Mouse (Mus musculus) kidney, embryonic 16.5 days (tissue): Measurements from ENCODE around the gene Pdgfc. TPM values are rescaled to one million over a fixed set of nuclear protein-coding genes. Genes with fewer than 3 reads are reported as not detected.

Experiments used
- ATAC-seq: fragments of 200-750 bp; cut with Nextera tagmentation; 2 replicates; pipeline ENCODE4 v1.8.0; 2017; ENCODE audit warnings: moderate TSS enrichment; ENCODE audit not compliant: low FRiP score, low TSS enrichment
- H3K27ac ChIP-seq: fragments of 300-500 bp; sonication (generic); 2 replicates; pipeline ENCODE4 v1.5.1; 2014; ENCODE audit warnings: low read length
- H3K27me3 ChIP-seq: fragments of 300-500 bp; sonication (generic); 2 replicates; pipeline ENCODE4 v1.6.1; 2014; ENCODE audit warnings: low read length, control low read depth, mixed read lengths; ENCODE audit not compliant: insufficient read depth
- H3K36me3 ChIP-seq: fragments of 300-500 bp; sonication (generic); 2 replicates; pipeline ENCODE4 v1.6.1; 2014; ENCODE audit warnings: low read length, control low read depth, mixed read lengths; ENCODE audit not compliant: insufficient read depth
- H3K4me1 ChIP-seq: fragments of 300-500 bp; sonication (generic); 2 replicates; pipeline ENCODE4 v1.6.1; 2014; ENCODE audit warnings: low read length, control low read depth, mixed read lengths; ENCODE audit not compliant: insufficient read depth
- H3K4me2 ChIP-seq: fragments of 300-500 bp; sonication (generic); replicated peaks from 2 replicates; pipeline ENCODE4 v1.6.1; 2014; ENCODE audit warnings: low read depth, low read length
- H3K4me3 ChIP-seq: fragments of 300-500 bp; sonication (generic); 2 replicates; pipeline ENCODE4 v1.5.1; 2014; ENCODE audit warnings: mild to moderate bottlenecking, low read length
- H3K9ac ChIP-seq: fragments of 300-500 bp; sonication (generic); replicated peaks from 2 replicates; pipeline ENCODE4 v1.6.1; 2014; ENCODE audit warnings: low read length
- H3K9me3 ChIP-seq: fragments of 300-500 bp; sonication (generic); 2 replicates; pipeline ENCODE4 v1.6.1; 2016; ENCODE audit warnings: low read length, control low read depth
- WGBS: fragments of 180-500 bp; shearing (Covaris S2); extraction: QIAGEN DNeasy Blood & Tissue Kit; methylation state at CpG from one replicate; pipeline ENCODE4 v1.1.7; 2014; 5-methylcytosine and 5-hydroxymethylcytosine counted together
- polyA plus RNA-seq: library from polyadenylated mRNA; unstranded; fragments of >200 nt; fragmentation: Nextera tagmentation; extraction: Ambion mirVana; gene quantifications from 2 replicates; pipeline ENCODE4 v1.2.1, GENCODE M21; 2015

Pdgfc gene
- polyA plus RNA-seq, 1 experiment from 2014 or later, result 28.1 TPM

- no peak for ATAC-seq
- H3K36me3 ChIP-seq, result no peaks in the 10 kb centered on the region
- WGBS, result 52% methylated on average over 1 of the region's 1 CpGs
- H3K4me2 ChIP-seq, result no peak overlapping the region
- H3K4me3 ChIP-seq, result no peak overlapping the region
- H3K27me3 ChIP-seq, result no peaks in the 10 kb centered on the region
- H3K9me3 ChIP-seq, result no peaks in the 10 kb centered on the region
- H3K9ac ChIP-seq, result no peak overlapping the region
- no peak overlapping the region for H3K27ac ChIP-seq
- H3K4me1 ChIP-seq, result peaks cover 25% of the 10 kb centered on the region
Observed at GRCm38 (mm10) chr3:81101136-81101535, 64.9 kb downstream of the Pdgfc start.

DNA sequence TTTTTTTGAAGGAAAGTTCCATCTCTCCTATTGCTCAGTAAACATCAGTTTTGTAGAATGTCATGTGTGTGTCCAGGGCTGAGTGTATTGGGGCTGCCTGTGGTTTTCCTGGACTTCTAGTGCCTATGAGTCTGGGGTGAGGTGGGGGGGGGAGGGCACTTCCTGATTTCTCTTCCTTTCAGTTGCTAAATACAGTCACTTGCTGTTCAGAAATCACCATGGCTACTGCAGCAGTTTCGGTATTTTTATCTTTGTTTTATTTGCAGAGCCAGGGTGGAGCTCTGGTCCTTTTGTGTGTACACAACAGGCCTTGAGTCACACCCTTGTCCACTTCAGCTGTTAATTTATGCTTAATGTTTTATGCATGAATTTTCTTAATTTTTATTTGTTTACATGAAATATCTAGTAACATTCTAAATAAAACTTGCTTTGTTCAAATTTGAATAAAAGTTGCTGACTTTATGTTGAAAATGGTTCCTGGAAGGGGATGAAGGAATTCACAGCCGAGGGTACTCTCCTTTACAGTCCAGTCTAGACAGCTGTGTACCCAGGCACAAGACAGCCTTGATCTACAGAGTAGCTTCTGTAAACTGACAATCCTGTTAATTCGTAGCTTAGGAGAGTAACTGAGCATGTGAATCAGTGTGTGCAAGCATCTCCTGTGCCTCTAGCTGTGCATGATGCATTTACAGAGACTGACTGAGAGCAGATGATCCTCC, 66.1 kb downstream of the Pdgfc start:
- no peak overlapping the region for H3K4me3 ChIP-seq
- no peaks in the 10 kb centered on the region for H3K36me3 ChIP-seq
- no peaks in the 10 kb centered on the region for H3K27me3 ChIP-seq
- H3K4me2 ChIP-seq, result no peak overlapping the region
- peaks cover 25% of the 10 kb centered on the region for H3K4me1 ChIP-seq
- WGBS, result 23% methylated on average over 3 of the region's 3 CpGs
- H3K27ac ChIP-seq, result peak overlapping the region; percentile 80
- peak; percentile 89 for ATAC-seq
- H3K9me3 ChIP-seq, result no peaks in the 10 kb centered on the region
- no peak overlapping the region for H3K9ac ChIP-seq

DNA sequence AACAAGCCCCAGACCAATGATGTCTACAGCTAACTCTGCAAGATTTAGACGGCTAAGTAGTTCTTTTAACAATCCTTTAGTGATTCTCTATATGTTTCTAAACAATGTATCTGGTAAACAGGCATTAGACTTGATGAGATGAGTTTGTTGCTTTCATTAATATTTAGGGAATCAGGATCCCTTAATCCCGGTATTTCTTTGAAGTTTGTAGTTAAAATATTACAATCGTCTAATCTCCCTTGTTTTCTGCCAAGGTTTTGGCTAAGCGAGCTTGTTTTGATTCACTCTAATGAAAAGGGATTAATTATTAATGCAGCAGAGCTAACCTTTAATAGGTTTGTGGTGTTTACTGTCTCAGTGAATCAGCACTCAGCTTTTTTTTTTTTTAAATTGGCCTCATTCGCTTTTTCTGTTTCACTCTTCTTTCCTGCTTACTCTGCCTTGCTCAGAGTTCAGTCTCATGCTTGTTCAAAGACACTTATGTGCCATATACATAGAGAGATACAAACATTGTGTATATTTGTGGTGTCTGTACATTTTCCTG, 66.7 kb downstream of the Pdgfc start:
- no peak overlapping the region for H3K4me3 ChIP-seq
- 50% methylated on average over 5 of the region's 5 CpGs for WGBS
- H3K4me2 ChIP-seq, result no peak overlapping the region
- H3K4me1 ChIP-seq, result peaks cover 21% of the 10 kb centered on the region
- H3K27ac ChIP-seq, result peak overlapping the region; percentile 80
- H3K36me3 ChIP-seq, result no peaks in the 10 kb centered on the region
- no peaks in the 10 kb centered on the region for H3K9me3 ChIP-seq
- no peaks in the 10 kb centered on the region for H3K27me3 ChIP-seq
- ATAC-seq, result peak; percentile 13; the same call in 1 of the 2 replicates
- no peak overlapping the region for H3K9ac ChIP-seq

GRCm38 (mm10) chr3:81107515-81107914, 71.3 kb downstream of the Pdgfc start:
- Histone ChIP-seq H3K9ac (no peak overlapping the region), H3K36me3 (no peaks in the 10 kb centered on the region), H3K27me3 (no peaks in the 10 kb centered on the region), H3K9me3 (no peaks in the 10 kb centered on the region), H3K4me1 (peaks cover 2% of the 10 kb centered on the region; the same call in 1 of the 2 replicates), H3K4me3 (no peak overlapping the region), H3K27ac (no peak overlapping the region), H3K4me2 (no peak overlapping the region)
- WGBS, result 42% methylated on average over 1 of the region's 1 CpGs
- no peak for ATAC-seq

DNA sequence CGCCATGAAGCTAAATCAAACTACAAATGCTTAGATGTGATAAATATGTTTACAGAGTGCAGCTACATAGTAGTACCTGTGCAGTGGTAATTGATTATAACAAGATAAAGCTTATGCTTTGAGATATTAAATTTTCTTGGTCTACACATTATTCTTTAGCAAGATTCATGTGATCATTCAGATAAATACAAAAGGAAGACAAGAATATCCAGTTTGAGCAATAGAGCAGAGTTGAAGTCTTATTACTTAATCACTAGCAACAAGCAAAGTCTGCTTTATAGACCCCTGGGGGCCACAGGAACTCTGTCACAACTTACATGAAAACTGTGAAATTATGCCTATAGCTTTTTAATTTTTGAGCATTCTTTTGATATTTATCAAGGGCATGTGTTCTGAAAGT, 74.8 kb downstream of the Pdgfc start:
- H3K9ac ChIP-seq, result no peak overlapping the region
- no peaks in the 10 kb centered on the region for H3K9me3 ChIP-seq
- no peaks in the 10 kb centered on the region for H3K4me1 ChIP-seq
- no peak for ATAC-seq
- no peak overlapping the region for H3K27ac ChIP-seq
- H3K27me3 ChIP-seq, result no peaks in the 10 kb centered on the region
- no peak overlapping the region for H3K4me3 ChIP-seq
- 74% methylated on average over 1 of the region's 1 CpGs for WGBS
- no peaks in the 10 kb centered on the region for H3K36me3 ChIP-seq
- H3K4me2 ChIP-seq, result no peak overlapping the region

DNA sequence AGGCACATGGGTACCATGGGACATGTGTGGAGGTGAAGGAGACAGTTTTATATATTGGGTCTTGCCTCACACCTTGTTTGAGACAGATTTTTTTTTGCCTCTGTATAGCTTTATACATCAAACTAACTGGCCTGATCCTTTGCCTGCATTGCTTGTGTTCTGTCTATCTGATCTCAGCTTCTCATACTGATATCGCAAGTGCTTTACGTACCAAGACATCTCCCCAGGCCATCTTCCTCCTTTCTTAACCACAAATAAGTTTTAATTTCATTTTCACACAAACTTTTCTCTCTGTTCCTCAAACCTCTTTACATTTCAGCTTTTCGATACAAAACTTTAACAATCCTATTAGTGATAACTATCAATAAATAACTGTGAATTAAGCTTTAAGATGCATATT, 76.7 kb downstream of the Pdgfc start:
- Histone ChIP-seq H3K36me3 (no peaks in the 10 kb centered on the region), H3K9me3 (no peaks in the 10 kb centered on the region), H3K27ac (no peak overlapping the region), H3K4me1 (no peaks in the 10 kb centered on the region), H3K4me3 (no peak overlapping the region), H3K27me3 (no peaks in the 10 kb centered on the region), H3K4me2 (no peak overlapping the region), H3K9ac (no peak overlapping the region)
- WGBS, result 96% methylated on average over 3 of the region's 3 CpGs
- no peak for ATAC-seq

DNA sequence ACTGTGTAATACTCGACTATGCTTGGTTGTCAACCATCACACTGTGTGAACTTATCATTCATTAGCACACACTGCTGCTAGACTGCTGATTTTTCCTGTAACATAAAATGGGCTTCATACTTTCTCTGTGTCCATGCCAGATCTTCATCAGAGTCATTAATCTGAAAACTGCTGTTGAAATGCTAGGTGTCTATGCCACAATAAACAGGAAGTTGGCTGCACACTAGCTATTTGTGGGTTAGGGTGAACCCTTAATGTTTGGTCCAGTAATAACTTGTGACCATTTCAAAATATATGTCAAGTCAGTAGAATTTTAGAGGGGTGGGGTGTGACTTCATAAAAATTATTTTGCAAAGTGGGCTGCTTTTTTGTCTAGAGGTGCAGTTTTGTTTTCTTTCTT, 84.4 kb downstream of the Pdgfc start:
- no peak for ATAC-seq

DNA sequence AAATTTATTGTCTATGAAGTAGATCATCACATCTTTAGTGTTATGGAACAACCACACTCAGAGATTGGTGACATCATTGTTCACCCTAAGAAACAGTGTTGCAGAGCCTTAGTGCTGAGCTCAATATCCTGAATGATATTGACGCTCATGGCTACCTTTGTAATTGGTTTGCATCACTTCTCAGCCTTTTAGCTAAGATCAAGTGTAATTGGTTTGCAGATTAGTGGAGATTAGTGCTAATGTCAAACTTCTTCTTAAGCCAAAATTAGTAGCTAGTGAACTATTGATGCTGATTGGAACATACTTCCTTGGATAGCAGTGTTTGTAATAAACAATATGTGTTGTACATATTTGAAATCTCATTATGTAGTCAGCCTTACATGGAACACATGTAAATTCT, 85.5 kb downstream of the Pdgfc start:
- 95% methylated on average over 1 of the region's 1 CpGs for WGBS

More for the DNA sequence above, 84.4 kb downstream of the Pdgfc start:
- Histone ChIP-seq H3K36me3 (no peaks in the 10 kb centered on the region), H3K4me2 (no peak overlapping the region), H3K4me1 (no peaks in the 10 kb centered on the region), H3K9ac (no peak overlapping the region), H3K27ac (no peak overlapping the region), H3K4me3 (no peak overlapping the region), H3K27me3 (no peaks in the 10 kb centered on the region), H3K9me3 (no peaks in the 10 kb centered on the region)
- WGBS, result 74% methylated on average over 1 of the region's 1 CpGs

GRCm38 (mm10) chr3:81123461-81123860, 87.2 kb downstream of the Pdgfc start:
- H3K9ac ChIP-seq, result no peak overlapping the region
- H3K36me3 ChIP-seq, result no peaks in the 10 kb centered on the region
- H3K9me3 ChIP-seq, result no peaks in the 10 kb centered on the region
- 86% methylated on average over 3 of the region's 3 CpGs for WGBS
- H3K4me3 ChIP-seq, result no peak overlapping the region
- H3K27ac ChIP-seq, result no peak overlapping the region
- no peak for ATAC-seq
- no peaks in the 10 kb centered on the region for H3K27me3 ChIP-seq
- H3K4me2 ChIP-seq, result no peak overlapping the region
- peaks cover 6% of the 10 kb centered on the region; the same call in 1 of the 2 replicates for H3K4me1 ChIP-seq

More for the DNA sequence above, 85.5 kb downstream of the Pdgfc start:
- Histone ChIP-seq H3K4me3 (no peak overlapping the region), H3K27me3 (no peaks in the 10 kb centered on the region), H3K9me3 (no peaks in the 10 kb centered on the region), H3K27ac (no peak overlapping the region), H3K4me2 (no peak overlapping the region), H3K36me3 (no peaks in the 10 kb centered on the region), H3K4me1 (peaks cover 3% of the 10 kb centered on the region; the same call in 1 of the 2 replicates), H3K9ac (no peak overlapping the region)
- ATAC-seq, result no peak

DNA sequence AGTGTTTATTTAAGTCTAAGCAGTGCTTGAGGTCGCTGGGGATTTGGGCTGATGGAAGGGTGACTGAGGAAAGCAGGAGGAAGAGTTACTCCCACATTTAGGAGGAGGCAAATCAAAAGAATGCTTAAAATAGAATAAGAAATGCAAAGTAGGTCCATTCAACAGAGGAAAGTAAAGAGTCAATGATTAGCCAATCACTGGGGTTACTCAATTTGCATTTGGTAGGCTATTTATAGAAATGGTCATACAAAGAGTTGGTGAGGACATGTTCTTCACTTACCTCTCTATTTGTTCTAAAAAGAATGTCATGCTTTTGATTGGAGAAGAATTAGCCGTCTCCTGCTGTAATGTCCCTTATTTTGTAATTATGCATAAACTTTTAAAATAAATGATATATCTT, 90.8 kb downstream of the Pdgfc start:
- Histone ChIP-seq H3K4me2 (no peak overlapping the region), H3K4me3 (no peak overlapping the region), H3K4me1 (peaks cover 6% of the 10 kb centered on the region; the same call in 1 of the 2 replicates), H3K27ac (no peak overlapping the region), H3K9ac (no peak overlapping the region), H3K27me3 (no peaks in the 10 kb centered on the region), H3K36me3 (no peaks in the 10 kb centered on the region), H3K9me3 (no peaks in the 10 kb centered on the region)
- WGBS, result 39% methylated on average over 2 of the region's 2 CpGs
- ATAC-seq, result no peak
